Mouse (Mus musculus): Measurements from ENCODE around the gene Atp10a.
"Not testable (repeated sequence)": the region's sequence is repeated elsewhere in the genome, so short reads cannot be mapped to it uniquely, and the experiment has no call there.

Atp10a gene

GRCm38 (mm10) chr7:58787585-58787984 lies 131.6 kb downstream of the Atp10a start:
- no peak for DNase-seq (ENCODE audit: low read depth, low spot score)

GRCm38 (mm10) chr7:58788424-58789261 lies 132.7 kb downstream of the Atp10a start:
- no peak for DNase-seq (ENCODE audit: low read depth, low spot score)

GRCm38 (mm10) chr7:58797281-58797680 lies 141.3 kb downstream of the Atp10a start:
- DNase-seq (ENCODE audit: low read depth, low spot score): no peak

- no peak for DNase-seq (ENCODE audit: low read depth, low spot score)
These were observed 144.9 kb downstream of the Atp10a start for GRCm38 (mm10) chr7:58800916-58801315.

GRCm38 (mm10) chr7:58801791-58802190 lies 145.8 kb downstream of the Atp10a start:
- DNase-seq (ENCODE audit: low read depth, low spot score): no peak

- DNase-seq (ENCODE audit: low read depth, low spot score): no peak
These were observed 166.2 kb downstream of the Atp10a start for GRCm38 (mm10) chr7:58822147-58822681.

- no peak for DNase-seq (ENCODE audit: low read depth, low spot score)
These were observed 168.7 kb downstream of the Atp10a start for GRCm38 (mm10) chr7:58824686-58825085.

- DNase-seq (ENCODE audit: low read depth, low spot score): no peak
These were observed 173.1 kb downstream of the Atp10a start for GRCm38 (mm10) chr7:58829111-58829510.

- not testable (repeated sequence) for DNase-seq (ENCODE audit: low read depth, low spot score)
These were observed 181.1 kb downstream of the Atp10a start for GRCm38 (mm10) chr7:58836855-58837606.

GRCm38 (mm10) chr7:58840367-58840766 lies 184.4 kb downstream of the Atp10a start:
- no peak for DNase-seq (ENCODE audit: low read depth, low spot score)

GRCm38 (mm10) chr7:58841066-58841465 lies 185.1 kb downstream of the Atp10a start:
- no peak for DNase-seq (ENCODE audit: low read depth, low spot score)

GRCm38 (mm10) chr7:58842818-58843217 lies 186.9 kb downstream of the Atp10a start:
- no peak for DNase-seq (ENCODE audit: low read depth, low spot score)

GRCm38 (mm10) chr7:58843767-58844445 lies 187.9 kb downstream of the Atp10a start:
- DNase-seq (ENCODE audit: low read depth, low spot score): peak; percentile 53

- no peak for DNase-seq (ENCODE audit: low read depth, low spot score)
These were observed 188.5 kb downstream of the Atp10a start for GRCm38 (mm10) chr7:58844449-58844848.

GRCm38 (mm10) chr7:58858921-58859320 lies 203.0 kb downstream of the Atp10a start:
- no peak for DNase-seq (ENCODE audit: low read depth, low spot score)

- no peak for DNase-seq (ENCODE audit: low read depth, low spot score)
These were observed 207.2 kb downstream of the Atp10a start for GRCm38 (mm10) chr7:58863174-58863573.

GRCm38 (mm10) chr7:58866865-58867614 lies 211.1 kb downstream of the Atp10a start:
- no peak for DNase-seq (ENCODE audit: low read depth, low spot score)

GRCm38 (mm10) chr7:58870661-58871060 lies 214.7 kb downstream of the Atp10a start:
- DNase-seq (ENCODE audit: low read depth, low spot score): no peak

- DNase-seq (ENCODE audit: low read depth, low spot score): no peak
These were observed 217.7 kb downstream of the Atp10a start for GRCm38 (mm10) chr7:58873676-58874075.

Data from R1 (cell line).